Mouse (Mus musculus) c-Kit-positive CD71-positive TER-119-negative erythroid progenitor cells, embryonic 14.5 days (primary cell): ENCODE data around the gene Arhgap45.

ENCODE experiments used
- DNase-seq: peaks from one replicate; pipeline ENCODE4 v3.0.0-alpha.2; 2013; ENCODE audit warnings: low read depth

Gene Arhgap45

DNA sequence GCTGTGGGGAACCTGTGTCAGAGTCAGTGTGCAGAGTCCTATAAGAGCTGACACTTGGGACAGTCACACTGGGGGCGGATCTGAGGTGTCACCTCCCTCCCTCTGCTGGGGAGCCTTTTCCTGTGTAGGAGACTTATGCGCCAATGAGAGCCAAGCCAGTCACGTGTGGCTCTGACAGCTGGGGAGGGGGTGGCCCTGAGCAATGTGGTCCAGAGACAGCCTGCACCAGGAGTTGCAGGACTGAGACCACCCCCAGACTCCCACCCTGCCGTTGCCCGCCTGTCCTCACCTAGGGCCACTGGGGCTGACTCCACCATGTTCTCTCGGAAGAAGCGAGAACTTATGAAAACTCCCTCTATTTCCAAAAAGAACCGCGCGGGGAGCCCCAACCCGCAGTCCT, at the start of gene Arhgap45:
Arhgap45 (plus strand) TSS at position 143 of the 400 bp plus-strand sequence.
- DNase-seq: peak; percentile 77

- DNase-seq: no peak
These were observed 49.5 kb upstream of the Arhgap45 start for GRCm38 (mm10) chr10:79966886-79967400.

DNA sequence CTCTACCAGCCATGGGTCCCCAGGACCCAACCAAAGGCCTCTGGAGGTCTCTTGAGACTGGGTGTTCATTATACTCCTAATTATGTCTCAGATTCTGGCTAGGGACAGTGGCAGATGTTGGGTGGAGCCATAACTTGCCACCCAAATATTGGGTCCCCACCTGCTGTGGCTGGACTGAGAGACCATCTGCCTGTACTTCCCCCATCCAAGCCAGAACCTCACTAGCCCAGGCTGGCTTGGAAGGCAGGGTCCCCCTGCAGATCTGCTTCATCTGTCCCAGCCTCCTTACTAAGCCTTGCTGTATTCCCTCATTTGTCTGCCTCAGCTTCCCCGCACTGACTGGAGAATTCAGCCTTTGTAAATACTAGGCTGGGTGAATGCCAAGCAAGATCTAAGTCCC, 48.3 kb upstream of the Arhgap45 start:
- no peak for DNase-seq

GRCm38 (mm10) chr10:79969124-79969568, 47.3 kb upstream of the Arhgap45 start:
- DNase-seq: no peak

GRCm38 (mm10) chr10:79970415-79971182, 45.9 kb upstream of the Arhgap45 start, which contains the start of gene Grin3b:
Gene Grin3b (plus strand): TSS chr10:79970715.
- no peak for DNase-seq

DNA sequence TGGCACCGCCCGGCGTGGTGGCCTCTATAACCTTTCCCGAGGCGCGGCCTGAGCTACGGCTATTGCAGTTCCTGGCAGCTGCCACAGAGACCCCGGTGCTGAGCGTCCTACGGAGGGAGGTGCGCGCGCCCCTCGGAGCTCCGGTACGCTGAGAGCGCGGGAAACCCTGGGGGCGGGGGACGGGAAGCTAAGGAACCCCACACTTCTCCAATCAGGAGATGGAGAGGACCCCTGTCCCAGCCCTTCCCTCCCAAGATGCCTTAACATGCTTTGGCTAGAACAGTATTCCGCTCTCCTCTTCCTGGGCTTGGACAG, 45.3 kb upstream of the Arhgap45 start:
- no peak for DNase-seq

GRCm38 (mm10) chr10:79972831-79973230, 43.6 kb upstream of the Arhgap45 start:
- DNase-seq: no peak

- no peak for DNase-seq
These were observed 42.4 kb upstream of the Arhgap45 start for GRCm38 (mm10) chr10:79974087-79974486.

DNA sequence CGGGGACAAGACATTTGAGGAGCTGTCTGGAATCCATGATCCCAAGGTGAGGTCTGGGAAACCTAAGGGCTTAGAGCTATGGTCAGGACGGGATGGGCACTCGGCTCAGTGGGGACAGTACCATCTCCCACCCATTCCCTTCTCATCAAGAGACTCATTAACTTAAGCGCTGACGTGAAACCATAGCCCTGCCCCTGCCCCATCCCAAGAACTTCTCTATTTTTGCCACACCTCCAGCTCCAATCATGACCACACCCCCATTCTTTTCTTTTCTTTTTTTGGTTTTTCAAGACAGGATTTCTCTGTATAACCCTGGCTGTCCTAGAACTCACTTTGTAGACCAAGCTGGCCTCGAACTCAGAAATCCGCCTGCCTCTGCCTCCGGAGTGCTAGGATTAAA, 41.8 kb upstream of the Arhgap45 start:
- no peak for DNase-seq

DNA sequence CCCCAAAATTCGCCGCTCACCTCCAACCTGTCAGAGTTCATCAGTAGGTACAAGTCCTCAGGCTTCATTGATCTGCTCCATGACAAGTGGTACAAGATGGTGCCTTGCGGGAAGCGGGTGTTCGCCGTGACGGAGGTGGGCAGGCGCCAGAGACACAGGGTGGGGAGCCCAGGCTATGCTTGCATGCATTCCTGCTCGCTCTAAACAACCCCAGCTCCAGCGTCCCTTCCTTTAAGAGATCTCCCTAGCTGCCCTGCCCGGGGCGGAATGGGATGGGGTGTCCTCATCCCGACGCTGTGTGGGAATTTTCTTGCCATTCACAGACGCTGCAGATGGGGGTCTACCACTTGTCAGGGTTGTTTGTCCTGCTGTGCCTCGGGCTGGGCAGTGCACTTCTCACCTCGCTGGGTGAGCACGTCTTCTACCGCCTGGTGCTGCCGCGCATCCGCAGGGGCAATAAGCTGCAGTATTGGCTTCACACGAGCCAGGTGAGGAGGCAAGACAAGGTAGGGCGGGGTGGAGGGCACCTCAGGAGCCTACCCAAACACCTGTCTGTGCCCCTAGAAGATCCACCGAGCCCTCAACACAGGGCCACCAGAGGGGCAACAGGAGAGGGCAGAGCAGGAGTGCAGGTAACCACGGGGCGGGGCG, 40.3 kb upstream of the Arhgap45 start:
- no peak for DNase-seq

DNA sequence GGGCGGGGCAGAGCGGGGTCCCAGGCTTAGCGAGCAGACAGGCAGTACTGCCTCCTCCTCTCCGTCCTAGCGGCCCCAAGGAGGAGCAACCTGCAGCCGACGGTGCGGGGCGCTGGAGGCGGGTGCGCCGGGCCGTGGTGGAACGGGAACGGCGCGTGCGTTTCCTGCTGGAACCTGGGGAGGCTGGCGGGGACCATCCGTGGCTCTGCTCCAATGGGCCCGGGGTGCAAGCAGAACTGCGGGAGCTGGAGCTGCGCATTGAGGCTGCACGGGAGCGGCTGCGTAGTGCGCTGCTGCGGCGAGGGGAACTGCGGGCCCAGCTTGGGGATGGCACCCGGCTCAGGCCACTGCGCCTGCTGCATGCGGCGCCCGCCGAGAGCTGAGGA, 39.7 kb upstream of the Arhgap45 start:
- DNase-seq: no peak

GRCm38 (mm10) chr10:79977324-79977723, 39.1 kb upstream of the Arhgap45 start:
- no peak for DNase-seq

DNA sequence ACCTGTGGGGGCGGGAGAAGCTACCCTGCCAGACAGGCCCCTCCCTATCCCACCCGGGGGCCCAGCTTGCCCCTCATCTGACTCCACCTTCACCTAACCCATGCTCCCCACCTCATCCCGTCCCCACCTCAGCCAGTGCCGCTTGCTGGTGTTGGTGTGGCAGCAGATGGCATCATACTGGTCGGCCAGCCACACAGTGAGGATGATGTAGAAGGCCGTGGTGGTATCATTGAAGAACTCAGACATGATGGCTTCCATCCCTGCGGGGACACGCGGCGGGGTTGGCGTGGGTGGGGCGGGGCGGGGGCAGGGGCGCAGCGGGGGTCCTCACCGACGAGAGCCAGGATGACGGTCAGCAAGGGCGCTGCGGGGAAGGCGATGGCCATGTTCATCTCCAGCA, 38.4 kb upstream of the Arhgap45 start:
- no peak for DNase-seq

DNA sequence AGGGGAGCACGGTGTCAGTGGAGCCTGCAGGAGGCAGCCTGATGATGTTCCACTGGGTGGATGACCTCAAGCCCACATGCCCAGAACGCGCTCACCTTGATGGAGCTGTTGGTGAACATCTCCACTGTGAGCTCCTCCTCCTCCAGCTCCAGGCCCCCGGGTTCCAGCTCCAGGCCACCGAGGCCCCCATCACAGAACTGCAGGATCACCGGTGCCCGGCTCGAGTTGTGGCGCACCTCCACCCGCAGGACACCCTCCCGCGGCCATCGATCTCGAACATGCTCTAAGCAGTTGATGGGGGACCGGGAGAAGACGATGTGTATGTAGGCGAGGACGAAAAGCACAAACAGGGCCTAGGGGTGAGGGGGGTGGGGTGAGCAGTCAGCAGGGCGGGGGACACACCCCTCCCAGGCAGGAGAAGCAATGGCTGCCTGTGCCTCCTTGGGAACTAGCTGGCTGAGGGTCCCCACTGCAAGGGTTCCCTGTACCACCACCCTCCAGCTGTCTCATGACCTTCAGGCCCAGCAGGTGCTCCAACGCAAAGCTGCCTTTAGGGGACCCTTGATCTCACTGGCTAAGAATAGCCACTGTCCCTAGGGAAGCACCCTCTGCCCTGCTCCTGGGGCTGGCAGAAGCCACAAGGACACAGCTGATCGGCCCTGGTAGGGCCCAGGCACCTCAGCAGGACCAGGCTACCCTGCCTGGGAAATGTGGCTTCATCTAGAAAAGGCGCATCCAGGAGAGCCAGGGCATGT, 36.9 kb upstream of the Arhgap45 start:
- no peak for DNase-seq

DNA sequence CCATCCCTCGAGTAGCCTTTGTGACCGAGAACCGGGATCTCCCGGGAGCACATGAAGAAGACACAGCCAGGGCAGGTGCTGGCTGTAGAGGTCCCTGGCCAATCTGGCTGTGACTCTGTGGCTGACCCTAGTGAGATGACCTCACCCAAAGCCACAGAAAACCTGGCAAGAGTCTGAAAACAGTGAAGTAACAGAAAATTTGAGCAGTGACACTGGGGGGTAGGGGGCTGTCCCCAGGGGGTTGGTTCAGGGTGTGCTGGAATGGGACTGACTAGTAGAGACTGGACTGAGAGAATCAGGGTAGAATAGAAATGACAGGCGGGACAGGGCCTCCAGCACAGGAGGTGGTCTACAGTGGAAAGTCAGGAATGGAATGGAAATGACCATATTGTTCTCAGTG, 33.2 kb upstream of the Arhgap45 start:
- no peak for DNase-seq

- DNase-seq: peak; percentile 66
These were observed 32.8 kb upstream of the Arhgap45 start for GRCm38 (mm10) chr10:79983670-79984069.

GRCm38 (mm10) chr10:79984195-79984816, 32.1 kb upstream of the Arhgap45 start, which contains the start of gene Tmem259:
Gene Tmem259 (minus strand): TSS chr10:79984330.
- peak; percentile 82 for DNase-seq

DNA sequence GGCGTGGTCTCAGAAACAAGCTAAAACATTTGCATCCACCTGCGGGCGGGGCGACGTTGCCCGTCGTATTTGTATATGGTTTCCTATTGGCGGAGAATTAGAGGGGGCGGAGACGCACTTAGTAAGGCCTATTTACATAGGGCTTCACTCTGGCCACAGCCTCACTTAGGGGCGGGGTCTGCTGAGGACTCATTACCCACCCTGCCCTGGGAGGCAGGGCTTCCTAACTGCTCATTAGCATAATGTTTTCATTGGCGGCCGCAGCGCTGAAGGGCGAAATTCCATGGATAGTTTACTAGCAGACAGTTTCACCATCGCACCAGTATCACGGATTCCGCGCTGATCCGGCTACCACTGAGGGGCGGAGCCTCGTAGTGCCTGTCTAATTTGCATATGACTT, 31.6 kb upstream of the Arhgap45 start:
- peak; percentile 99 for DNase-seq

- no peak for DNase-seq
These were observed 30.9 kb upstream of the Arhgap45 start for GRCm38 (mm10) chr10:79985334-79986231.

DNA sequence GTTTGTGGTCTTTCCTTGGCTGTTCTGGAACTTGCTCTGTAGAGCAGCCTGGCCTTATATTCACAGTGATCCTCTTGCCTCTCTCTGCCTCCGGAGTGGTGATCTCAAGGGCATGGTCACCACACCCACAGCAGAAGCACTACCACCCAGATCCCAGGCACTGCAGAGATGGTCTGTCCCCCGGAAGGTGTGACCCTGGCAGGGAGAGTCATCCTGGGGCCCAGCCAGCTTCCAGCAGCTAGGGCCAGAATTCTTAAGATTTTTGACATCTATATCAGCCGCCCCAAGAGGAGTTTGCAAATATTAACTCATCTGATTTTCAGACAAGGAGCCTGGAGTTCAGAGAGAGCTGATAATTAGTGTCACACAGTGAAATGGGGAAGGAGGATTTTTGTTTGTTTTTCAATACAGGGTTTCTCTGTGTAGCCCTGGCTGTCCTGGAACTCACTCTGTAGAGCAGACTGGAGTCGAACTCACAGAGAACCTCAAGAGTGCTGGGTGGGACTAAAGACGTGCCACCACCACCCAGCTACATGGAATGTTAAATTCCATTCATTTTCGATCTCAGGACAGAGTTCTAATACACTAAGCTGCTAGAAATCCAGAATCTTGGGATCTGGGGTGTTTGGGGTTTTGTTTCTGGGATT, 30.1 kb upstream of the Arhgap45 start:
- no peak for DNase-seq

- peak; percentile 76 for DNase-seq
These were observed 29.5 kb upstream of the Arhgap45 start for GRCm38 (mm10) chr10:79986963-79987362.
